Mouse (Mus musculus) heart, adult 2 months (tissue): ENCODE results near the gene Hgfac.

Experiments used
- CTCF ChIP-seq: fragments of 200-600 bp; IDR thresholded peaks from 2 replicates; pipeline ENCODE4 v1.8.1; 2022; ENCODE audit warnings: antibody characterized with exemption, mild to moderate bottlenecking, moderate library complexity
- EP300 ChIP-seq: fragments of 200-500 bp; IDR thresholded peaks from 2 replicates; pipeline ENCODE4 v1.6.1; 2011; ENCODE audit warnings: low read depth, low read length, control low read depth; ENCODE audit not compliant: insufficient read depth
- POLR2A ChIP-seq: fragments of 200-500 bp; IDR thresholded peaks from 2 replicates; pipeline ENCODE4 v1.6.1; 2011; ENCODE audit warnings: mild to moderate bottlenecking, low read depth, low read length, control low read depth; ENCODE audit not compliant: insufficient read depth

DNA sequence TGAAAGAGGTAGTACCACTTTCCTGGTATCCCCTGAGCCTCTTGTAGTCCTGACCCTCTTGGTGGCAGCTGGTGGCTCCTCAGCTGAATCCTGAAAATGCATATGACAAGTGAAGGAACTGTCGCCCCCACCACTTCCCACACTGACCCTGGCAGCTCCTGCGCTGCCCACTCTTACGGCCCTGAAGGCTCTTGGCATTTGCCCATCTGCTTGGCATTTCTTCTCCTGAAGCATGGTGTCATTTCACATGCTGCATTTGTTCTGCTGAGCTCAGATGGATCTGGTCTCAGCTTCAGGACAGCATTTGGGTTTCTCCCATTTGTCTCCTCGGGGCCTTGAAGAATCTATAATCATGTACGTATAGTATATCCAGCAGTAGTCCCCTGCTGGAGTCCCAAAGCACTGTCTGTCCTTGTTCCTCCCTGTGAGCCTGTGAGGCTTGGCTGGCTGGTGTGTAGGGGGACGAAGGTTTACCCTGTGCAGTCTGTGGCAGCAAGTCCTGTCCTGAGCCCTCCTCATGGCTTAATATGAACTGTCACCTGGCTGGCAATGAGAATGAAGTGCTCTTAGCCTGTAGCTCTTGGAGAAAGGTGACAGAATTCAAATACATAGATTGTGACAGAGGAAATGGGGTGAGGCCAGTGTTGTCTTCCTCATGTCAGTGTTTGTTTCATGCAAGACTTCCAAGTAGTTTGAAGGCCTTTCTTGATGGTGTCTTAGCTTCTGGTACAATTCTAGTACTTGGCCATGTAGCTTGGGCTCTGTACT, 30.0 kb upstream of the Hgfac start:
- TF ChIP-seq CTCF (no peak), POLR2A (no peak), EP300 (no peak)
